Mouse (Mus musculus) forebrain, embryonic 11.5 days (tissue): ENCODE results near the gene Zmynd10. TPM values are rescaled to one million over a fixed set of nuclear protein-coding genes. Genes with fewer than 3 reads are reported as not detected.

Source experiments
- ATAC-seq: fragments of 200-750 bp; cut with Nextera tagmentation; replicated peaks from 2 replicates; pipeline ENCODE4 v1.8.0; 2017; ENCODE audit warnings: moderate TSS enrichment; ENCODE audit not compliant: low FRiP score
- DNase-seq: peaks from one replicate; pipeline ENCODE4 v3.0.0-alpha.2; 2017; ENCODE audit warnings: low spot score
- H3K27ac ChIP-seq: fragments of 300-500 bp; sonication (generic); 2 replicates; pipeline ENCODE4 v1.5.1; 2014; ENCODE audit warnings: low read depth, low read length
- H3K27me3 ChIP-seq: fragments of 300-500 bp; sonication (generic); 2 replicates; pipeline ENCODE4 v1.6.1; 2014; ENCODE audit warnings: mild to moderate bottlenecking, low read length, mixed read lengths; ENCODE audit not compliant: control insufficient read depth, insufficient read depth
- H3K36me3 ChIP-seq: fragments of 300-500 bp; sonication (generic); 2 replicates; pipeline ENCODE4 v1.6.1; 2014; ENCODE audit warnings: mild to moderate bottlenecking, low read length, moderate library complexity, mixed read lengths; ENCODE audit not compliant: control insufficient read depth, insufficient read depth
- H3K4me1 ChIP-seq: fragments of 300-500 bp; sonication (generic); replicated peaks from 2 replicates; pipeline ENCODE4 v1.6.1; 2014; ENCODE audit warnings: low read length, mixed read lengths; ENCODE audit not compliant: control insufficient read depth, insufficient read depth
- H3K4me2 ChIP-seq: fragments of 300-500 bp; sonication (generic); 2 replicates; pipeline ENCODE4 v1.6.1; 2014; ENCODE audit warnings: low read depth, mild to moderate bottlenecking, low read length, moderate library complexity, mixed read lengths; ENCODE audit not compliant: severe bottlenecking
- H3K4me3 ChIP-seq: fragments of 300-500 bp; sonication (generic); 2 replicates; pipeline ENCODE4 v1.5.1; 2014; ENCODE audit warnings: low read depth, low read length
- H3K9ac ChIP-seq: fragments of 300-500 bp; sonication (generic); 2 replicates; pipeline ENCODE4 v1.6.1; 2014; ENCODE audit warnings: low read length
- H3K9me3 ChIP-seq: fragments of 300-500 bp; sonication (generic); 2 replicates; pipeline ENCODE4 v1.6.1; 2016; ENCODE audit warnings: low read length, mixed read lengths; ENCODE audit not compliant: control insufficient read depth
- WGBS: fragments of 180-500 bp; shearing (Covaris S2); extraction: QIAGEN DNeasy Blood & Tissue Kit; methylation state at CpG from one replicate; pipeline ENCODE4 v1.1.7; 2014; 5-methylcytosine and 5-hydroxymethylcytosine counted together
- polyA plus RNA-seq: library from polyadenylated mRNA; unstranded; fragments of >200 nt; fragmentation: Nextera tagmentation; extraction: Ambion mirVana; gene quantifications from 2 replicates; pipeline ENCODE4 v1.2.1, GENCODE M21; 2014

Gene Zmynd10
- polyA plus RNA-seq, 1 experiment from 2014 or later: 1.1 TPM

DNA sequence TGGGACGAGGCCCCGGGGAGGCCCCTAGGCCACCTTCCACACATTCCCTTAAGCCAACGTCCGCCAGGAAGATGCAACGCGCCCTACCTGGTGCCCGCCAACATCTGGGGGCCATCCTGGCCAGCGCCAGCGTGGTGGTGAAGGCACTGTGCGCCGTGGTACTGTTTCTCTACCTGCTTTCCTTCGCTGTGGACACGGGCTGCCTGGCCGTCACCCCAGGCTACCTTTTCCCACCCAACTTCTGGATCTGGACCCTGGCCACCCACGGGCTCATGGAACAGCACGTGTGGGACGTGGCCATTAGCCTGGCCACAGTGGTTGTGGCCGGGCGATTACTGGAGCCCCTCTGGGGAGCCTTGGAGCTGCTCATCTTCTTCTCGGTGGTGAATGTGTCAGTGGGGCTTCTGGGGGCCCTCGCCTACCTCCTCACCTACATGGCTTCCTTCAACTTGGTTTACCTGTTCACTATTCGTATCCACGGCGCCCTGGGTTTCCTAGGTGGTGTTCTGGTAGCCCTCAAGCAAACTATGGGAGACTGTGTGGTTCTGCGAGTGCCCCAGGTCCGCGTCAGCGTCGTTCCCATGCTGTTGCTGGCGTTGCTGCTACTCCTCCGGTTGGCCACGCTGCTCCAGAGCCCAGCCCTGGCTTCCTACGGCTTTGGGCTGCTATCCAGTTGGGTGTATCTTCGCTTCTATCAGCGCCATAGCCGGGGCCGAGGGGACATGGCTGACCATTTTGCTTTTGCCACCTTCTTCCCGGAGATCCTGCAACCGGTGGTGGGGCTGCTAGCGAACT, 12.5 kb upstream of the Zmynd10 start:
- no peak overlapping the region for H3K27ac ChIP-seq
- peak overlapping the region; percentile 78 for H3K4me2 ChIP-seq
- peak overlapping the region; percentile 60 for H3K4me3 ChIP-seq
- H3K9ac ChIP-seq: peak overlapping the region; percentile 80
- WGBS: under 1% methylated on average over 40 of the region's 40 CpGs
- H3K36me3 ChIP-seq: peaks cover 7% of the 10 kb centered on the region
- DNase-seq: peak; percentile 67
- no peaks in the 10 kb centered on the region for H3K27me3 ChIP-seq
- peak; percentile 32 for ATAC-seq
- peaks cover 17% of the 10 kb centered on the region for H3K4me1 ChIP-seq
- H3K9me3 ChIP-seq: no peaks in the 10 kb centered on the region

DNA sequence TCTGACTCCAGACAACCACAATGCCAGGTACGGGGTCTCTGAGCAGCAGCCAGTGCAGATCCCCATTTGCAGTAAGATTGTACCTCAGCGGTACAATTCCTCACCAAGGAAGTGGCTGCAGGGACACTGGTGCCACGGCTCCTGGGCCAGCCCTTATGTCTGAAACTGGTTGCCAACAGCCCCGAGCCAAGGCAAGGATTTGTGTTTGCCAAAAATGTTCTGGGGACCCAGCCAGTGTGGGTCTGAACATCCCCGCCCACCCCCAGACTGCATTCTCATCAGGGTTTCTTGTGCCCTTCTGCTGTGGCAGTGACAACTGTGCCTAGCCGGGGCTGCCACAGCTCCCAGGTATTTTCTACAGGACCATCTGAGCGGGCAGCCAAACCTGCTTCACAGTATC, 8.9 kb upstream of the Zmynd10 start:
- Histone ChIP-seq H3K4me1 (peaks cover 19% of the 10 kb centered on the region), H3K4me2 (no peak overlapping the region), H3K9me3 (no peaks in the 10 kb centered on the region), H3K27ac (no peak overlapping the region), H3K4me3 (no peak overlapping the region), H3K27me3 (no peaks in the 10 kb centered on the region), H3K36me3 (peaks cover 7% of the 10 kb centered on the region), H3K9ac (no peak overlapping the region)
- 96% methylated on average over 7 of the region's 7 CpGs for WGBS
- DNase-seq (no peak), ATAC-seq (no peak)

DNA sequence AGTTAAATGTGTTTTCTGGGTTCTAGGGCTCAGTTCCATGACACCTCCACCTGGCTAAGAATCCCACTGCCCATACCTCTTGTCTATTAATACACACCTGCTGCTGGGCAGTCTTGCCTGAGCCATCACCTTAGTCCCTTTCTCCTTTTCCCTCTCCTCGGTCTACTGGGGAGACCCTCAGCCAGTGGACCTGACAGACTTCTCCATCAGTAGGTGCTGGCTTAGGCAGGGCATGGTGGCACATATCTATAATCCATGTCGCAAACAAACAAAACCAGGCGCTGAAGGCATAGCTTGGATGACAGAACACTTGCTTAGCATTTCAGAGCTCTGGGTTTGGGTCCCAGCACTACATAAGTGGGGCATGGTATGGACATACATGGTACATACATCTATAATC, 8.4 kb upstream of the Zmynd10 start:
- H3K9me3 ChIP-seq: no peaks in the 10 kb centered on the region
- DNase-seq: no peak
- no peak overlapping the region for H3K9ac ChIP-seq
- no peak overlapping the region for H3K4me2 ChIP-seq
- 95% methylated on average over 3 of the region's 3 CpGs for WGBS
- no peaks in the 10 kb centered on the region for H3K27me3 ChIP-seq
- peaks cover 7% of the 10 kb centered on the region for H3K36me3 ChIP-seq
- H3K4me1 ChIP-seq: peaks cover 19% of the 10 kb centered on the region
- no peak overlapping the region for H3K4me3 ChIP-seq
- no peak for ATAC-seq
- no peak overlapping the region for H3K27ac ChIP-seq

DNA sequence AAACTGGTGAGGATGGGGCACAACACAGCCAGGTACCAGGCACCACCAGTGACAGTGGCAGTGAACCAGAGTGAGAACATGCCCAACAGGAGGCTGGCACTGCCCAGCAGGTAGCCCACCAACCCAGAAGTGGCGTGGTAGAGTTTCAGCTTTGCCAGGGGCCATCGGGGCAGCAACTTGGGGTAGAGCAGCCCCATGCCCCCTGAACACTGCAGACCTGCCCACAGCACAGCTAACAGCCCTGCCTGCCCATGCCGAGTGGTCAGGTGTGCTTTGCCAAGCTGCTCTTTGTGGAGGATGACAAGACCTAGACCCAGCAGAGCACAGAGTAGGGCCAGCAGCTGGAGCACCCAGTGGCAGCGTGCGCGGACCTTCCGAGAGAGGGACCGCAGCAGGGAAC, 7.2 kb upstream of the Zmynd10 start:
- WGBS: 98% methylated on average over 8 of the region's 8 CpGs
- ATAC-seq (no peak), DNase-seq (no peak)
- H3K9ac ChIP-seq: no peak overlapping the region
- H3K4me3 ChIP-seq: no peak overlapping the region
- no peaks in the 10 kb centered on the region for H3K9me3 ChIP-seq
- H3K4me2 ChIP-seq: no peak overlapping the region
- H3K4me1 ChIP-seq: peaks cover 17% of the 10 kb centered on the region
- no peaks in the 10 kb centered on the region for H3K27me3 ChIP-seq
- peaks cover 7% of the 10 kb centered on the region for H3K36me3 ChIP-seq
- H3K27ac ChIP-seq: no peak overlapping the region

DNA sequence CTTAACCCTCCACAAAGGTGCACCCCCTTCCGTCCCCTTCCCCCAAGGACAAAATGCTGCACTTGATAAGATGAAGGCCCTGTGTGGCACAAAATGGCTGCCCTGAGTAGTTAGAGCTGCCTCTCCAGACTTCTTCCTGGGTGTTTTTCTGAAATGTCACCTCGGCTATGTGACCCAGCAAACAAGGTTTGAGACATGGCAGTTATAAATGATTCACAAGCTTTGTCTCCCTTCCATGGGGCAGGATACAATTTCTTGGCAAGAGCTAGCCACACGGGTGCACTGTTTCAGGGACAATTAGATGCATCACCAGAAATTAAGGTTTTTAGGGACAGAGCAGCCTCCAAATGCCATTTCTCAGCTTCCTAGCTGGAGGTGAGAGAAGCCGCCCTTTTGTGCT, 6.7 kb upstream of the Zmynd10 start:
- Histone ChIP-seq H3K27ac (no peak overlapping the region), H3K9me3 (no peaks in the 10 kb centered on the region), H3K4me1 (peaks cover 17% of the 10 kb centered on the region), H3K36me3 (peaks cover 7% of the 10 kb centered on the region), H3K9ac (no peak overlapping the region), H3K4me3 (no peak overlapping the region), H3K27me3 (no peaks in the 10 kb centered on the region), H3K4me2 (no peak overlapping the region)
- DNase-seq (no peak), ATAC-seq (no peak)
- 80% methylated on average over 4 of the region's 4 CpGs for WGBS

DNA sequence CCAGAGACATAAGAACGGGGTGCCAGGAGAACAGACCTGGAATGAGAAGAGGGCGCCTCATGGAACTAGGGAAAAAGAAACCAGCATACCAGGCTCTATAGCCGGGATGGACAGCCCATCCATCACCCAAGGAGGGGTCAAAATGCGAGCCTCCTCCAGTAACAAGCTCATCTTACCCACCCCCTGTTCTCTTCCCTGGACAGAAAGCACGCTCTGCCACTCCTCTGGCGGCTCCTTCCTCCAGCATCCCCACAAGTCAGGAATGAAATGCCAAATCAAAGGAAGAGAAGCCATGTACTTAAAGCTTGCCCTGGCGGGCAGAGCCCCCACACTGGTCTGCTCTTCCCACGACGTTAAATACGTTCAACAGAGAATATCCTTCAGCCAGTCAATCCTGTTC, 6.1 kb upstream of the Zmynd10 start:
- no peaks in the 10 kb centered on the region for H3K9me3 ChIP-seq
- peaks cover 7% of the 10 kb centered on the region for H3K36me3 ChIP-seq
- DNase-seq (no peak), ATAC-seq (no peak)
- H3K4me1 ChIP-seq: peaks cover 12% of the 10 kb centered on the region
- 38% methylated on average over 10 of the region's 10 CpGs for WGBS
- no peak overlapping the region for H3K27ac ChIP-seq
- H3K27me3 ChIP-seq: no peaks in the 10 kb centered on the region
- H3K4me2 ChIP-seq: peak overlapping the region; percentile 95
- H3K4me3 ChIP-seq: peak overlapping the region; percentile 63
- H3K9ac ChIP-seq: no peak overlapping the region; the same call in 1 of the 2 replicates

DNA sequence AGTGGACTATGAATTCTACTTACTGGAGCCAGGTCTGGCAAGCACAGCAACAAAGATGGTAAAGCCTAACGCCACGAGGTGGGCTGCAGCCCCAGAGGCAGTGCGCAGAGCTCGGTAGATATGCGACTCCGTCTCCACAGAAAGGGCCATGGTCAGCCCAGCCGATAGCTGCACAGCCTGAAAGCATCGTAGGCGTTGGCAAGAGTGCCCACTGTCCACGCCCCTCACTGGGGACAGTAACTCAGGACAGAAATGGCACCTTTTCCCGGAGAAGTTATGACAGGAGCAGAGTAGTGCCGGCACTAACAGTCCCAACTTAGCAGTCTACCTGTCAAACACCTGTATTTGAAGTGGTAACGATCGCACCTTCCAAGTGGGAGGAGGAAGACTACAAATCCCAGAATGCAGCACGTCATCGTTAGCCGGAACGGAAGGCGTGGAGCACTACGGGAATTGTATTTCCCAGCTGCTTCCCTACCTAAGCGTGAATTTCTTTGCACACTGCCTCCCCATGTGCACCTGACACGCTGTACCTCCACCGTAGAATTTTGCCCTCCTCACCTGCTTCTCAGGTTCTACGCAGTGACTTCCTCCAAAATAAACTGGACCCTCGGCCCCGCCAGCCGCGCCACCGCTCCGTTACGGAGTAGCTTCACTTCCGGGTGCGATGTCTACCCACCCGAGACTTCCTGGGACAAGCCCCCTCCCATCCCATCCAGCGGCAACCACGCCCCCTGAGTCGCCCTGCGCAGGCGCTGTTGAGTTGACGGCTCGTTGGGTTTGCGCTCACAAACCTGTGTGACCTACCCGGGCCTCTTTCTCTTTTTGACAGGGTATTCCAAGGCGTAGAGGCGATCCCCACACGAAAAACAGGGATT, 5.4 kb upstream of the Zmynd10 start, which contains the start of the genes Cyb561d2 and Nprl2:
Cyb561d2 (minus strand) TSS at position 720 of the 878 bp plus-strand sequence.
Nprl2 (plus strand) TSS at position 753 of the 878 bp plus-strand sequence.
- H3K4me2 ChIP-seq: peak within 1 kb of the TSS; percentile 95
- no peak within 1 kb of the TSS for H3K27ac ChIP-seq
- no peaks in the 10 kb centered on the region for H3K9me3 ChIP-seq
- WGBS: 1% methylated on average over 46 of the region's 46 CpGs
- peaks cover 9% of the 10 kb centered on the region for H3K4me1 ChIP-seq
- H3K27me3 ChIP-seq: no peaks in the 10 kb centered on the region
- ATAC-seq: peak; percentile 83
- peaks cover 7% of the 10 kb centered on the region for H3K36me3 ChIP-seq
- peak within 1 kb of the TSS; percentile 66 for H3K9ac ChIP-seq
- peak; percentile 96 for DNase-seq
- H3K4me3 ChIP-seq: peak within 1 kb of the TSS; percentile 63

DNA sequence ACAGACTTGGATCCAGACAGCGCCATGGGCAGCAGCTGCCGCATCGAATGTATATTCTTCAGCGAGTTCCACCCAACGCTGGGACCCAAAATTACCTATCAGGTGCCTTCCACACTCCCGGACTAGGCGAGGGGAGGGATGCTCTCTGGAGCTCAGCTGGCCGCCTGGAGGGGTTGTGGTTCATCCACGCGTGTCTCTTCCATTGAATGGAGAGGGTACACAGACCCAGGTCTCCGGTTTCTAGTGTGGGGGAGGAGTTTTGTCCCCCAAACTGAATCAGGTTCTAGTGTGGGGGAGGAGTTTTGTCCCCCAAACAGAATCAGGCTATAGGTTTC, 4.8 kb upstream of the Zmynd10 start:
- DNase-seq (no peak), ATAC-seq (peak; percentile 14; the same call in 1 of the 2 replicates)
- H3K27me3 ChIP-seq: no peaks in the 10 kb centered on the region
- H3K4me2 ChIP-seq: peak overlapping the region; percentile 95
- H3K9me3 ChIP-seq: no peaks in the 10 kb centered on the region
- peaks cover 7% of the 10 kb centered on the region for H3K36me3 ChIP-seq
- 1% methylated on average over 11 of the region's 11 CpGs for WGBS
- H3K9ac ChIP-seq: peak overlapping the region; percentile 66
- no peak overlapping the region for H3K27ac ChIP-seq
- H3K4me1 ChIP-seq: peaks cover 11% of the 10 kb centered on the region; the same call in 1 of the 2 replicates
- peak overlapping the region; percentile 63 for H3K4me3 ChIP-seq
